Mouse (Mus musculus) inflammation-experienced regulatory T-cells, adult 6 months (primary cell): ENCODE results near the gene 1700013H16Rik. TPM values are rescaled to one million over a fixed set of nuclear protein-coding genes. Genes with fewer than 3 reads are reported as not detected.
"Not testable (repeated sequence)": the region's sequence is repeated elsewhere in the genome, so short reads cannot be mapped to it uniquely, and the experiment has no call there.

Source experiments
- ATAC-seq: one replicate; pipeline ENCODE4 v1.8.0; 2017
- polyA plus RNA-seq, 3 experiments: library from polyadenylated mRNA; unstranded; fragments of 100-300 nt; shearing (Covaris generic); gene quantifications; one replicate each; pipeline ENCODE4 v1.2.1; 2017

Gene 1700013H16Rik
- polyA plus RNA-seq = not detected

DNA sequence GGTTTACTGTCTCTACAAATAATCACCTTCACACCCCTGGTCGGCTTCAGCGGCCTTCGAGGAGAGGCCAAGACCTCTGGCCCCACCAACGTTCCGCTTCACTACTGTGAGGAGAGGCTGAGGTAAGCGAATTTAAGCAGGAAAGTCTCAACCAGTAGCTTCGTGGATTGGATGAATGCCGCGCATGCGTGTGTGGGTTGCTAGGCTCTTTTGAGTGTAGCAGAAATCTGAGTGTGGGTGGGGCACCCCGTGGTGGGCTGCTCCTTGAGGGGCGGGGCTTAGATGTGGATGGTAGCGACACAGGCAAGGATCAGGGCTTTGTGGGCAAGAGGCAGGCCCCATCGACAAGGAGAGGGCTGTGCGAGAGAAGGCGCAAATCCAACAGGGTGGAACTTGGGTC lies at the start of gene 1700013H16Rik:
Gene 1700013H16Rik, minus strand, starts transcription at position 96 of the 400 bp plus-strand sequence.
- ATAC-seq = no peak

GRCm38 (mm10) chrX:53799074-53799473 lies 41.4 kb upstream of the 1700013H16Rik start:
- ATAC-seq = no peak

- ATAC-seq = not testable (repeated sequence)
Observed at GRCm38 (mm10) chrX:53797519-53797918, 39.9 kb upstream of the 1700013H16Rik start, which contains the start of gene Xlr. TSS of gene Xlr (minus strand) at chrX:53797706.

DNA sequence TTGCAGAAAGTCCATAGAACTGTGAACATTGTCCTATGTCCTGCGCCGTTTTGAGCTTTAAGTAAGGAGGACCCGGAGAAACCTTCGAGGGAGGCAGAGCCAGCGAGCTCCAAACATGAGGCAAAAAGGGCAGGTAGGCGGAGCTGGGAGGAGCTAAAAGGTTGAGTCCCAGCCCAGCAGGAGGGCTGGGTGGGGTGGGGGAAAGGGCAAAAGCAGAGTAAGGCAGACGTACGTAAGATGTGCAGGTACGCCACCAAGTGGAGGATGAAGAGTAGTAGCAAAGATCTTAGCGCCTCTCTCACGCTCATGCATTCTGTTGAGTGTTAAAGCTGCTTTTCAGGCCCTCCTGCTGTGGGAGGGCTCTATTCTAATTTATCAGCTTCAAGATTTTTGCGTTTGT lies 18.6 kb upstream of the 1700013H16Rik start, which contains the start of gene Zfp36l3:
Gene Zfp36l3, minus strand, starts transcription at position 119 of the 400 bp plus-strand sequence.
- ATAC-seq = no peak

DNA sequence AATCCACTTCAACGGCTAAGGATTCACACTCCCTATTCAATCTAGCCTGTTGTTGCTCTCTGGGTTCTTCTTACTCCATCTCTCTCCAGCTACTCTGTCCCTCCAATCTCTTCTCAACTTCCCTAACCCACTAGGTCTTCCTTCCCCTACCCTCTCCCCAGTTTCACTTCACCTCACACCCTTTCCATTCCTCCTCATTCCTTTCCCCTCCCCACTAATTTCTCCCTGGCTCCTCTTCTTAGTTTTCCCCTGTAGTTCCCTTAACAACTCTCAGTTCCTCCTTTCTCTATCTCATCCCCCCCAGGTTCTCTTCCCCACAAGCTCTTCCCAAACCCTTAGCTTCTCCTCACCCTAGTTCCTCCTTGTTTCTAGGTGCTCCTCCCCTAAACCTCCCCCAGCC lies 4.8 kb downstream of the 1700013H16Rik start:
- ATAC-seq = no peak

DNA sequence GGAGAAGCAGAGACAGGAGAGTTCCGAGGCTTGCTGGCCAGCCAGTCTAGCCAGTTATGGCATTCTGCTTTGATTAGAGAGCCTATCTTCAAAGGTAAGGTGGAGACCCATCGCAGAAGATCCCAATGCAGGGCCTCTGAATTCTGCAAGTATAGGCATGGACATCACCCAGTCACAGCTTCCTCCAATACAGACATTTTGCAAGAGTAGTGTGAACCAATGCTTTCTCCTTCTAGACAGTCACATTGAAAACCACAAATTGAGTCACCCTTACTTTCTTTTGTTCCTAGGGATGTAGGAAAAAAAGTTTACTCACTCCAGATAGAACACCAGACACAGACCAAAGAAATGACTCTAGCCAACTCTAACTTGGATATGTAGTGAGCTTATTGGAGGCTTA lies 28.7 kb downstream of the 1700013H16Rik start:
- ATAC-seq = no peak

- ATAC-seq = no peak
Observed at GRCm38 (mm10) chrX:53724596-53724995, 33.0 kb downstream of the 1700013H16Rik start, which contains the start of gene 4930502E18Rik. TSS of gene 4930502E18Rik (plus strand) at chrX:53724826.

DNA sequence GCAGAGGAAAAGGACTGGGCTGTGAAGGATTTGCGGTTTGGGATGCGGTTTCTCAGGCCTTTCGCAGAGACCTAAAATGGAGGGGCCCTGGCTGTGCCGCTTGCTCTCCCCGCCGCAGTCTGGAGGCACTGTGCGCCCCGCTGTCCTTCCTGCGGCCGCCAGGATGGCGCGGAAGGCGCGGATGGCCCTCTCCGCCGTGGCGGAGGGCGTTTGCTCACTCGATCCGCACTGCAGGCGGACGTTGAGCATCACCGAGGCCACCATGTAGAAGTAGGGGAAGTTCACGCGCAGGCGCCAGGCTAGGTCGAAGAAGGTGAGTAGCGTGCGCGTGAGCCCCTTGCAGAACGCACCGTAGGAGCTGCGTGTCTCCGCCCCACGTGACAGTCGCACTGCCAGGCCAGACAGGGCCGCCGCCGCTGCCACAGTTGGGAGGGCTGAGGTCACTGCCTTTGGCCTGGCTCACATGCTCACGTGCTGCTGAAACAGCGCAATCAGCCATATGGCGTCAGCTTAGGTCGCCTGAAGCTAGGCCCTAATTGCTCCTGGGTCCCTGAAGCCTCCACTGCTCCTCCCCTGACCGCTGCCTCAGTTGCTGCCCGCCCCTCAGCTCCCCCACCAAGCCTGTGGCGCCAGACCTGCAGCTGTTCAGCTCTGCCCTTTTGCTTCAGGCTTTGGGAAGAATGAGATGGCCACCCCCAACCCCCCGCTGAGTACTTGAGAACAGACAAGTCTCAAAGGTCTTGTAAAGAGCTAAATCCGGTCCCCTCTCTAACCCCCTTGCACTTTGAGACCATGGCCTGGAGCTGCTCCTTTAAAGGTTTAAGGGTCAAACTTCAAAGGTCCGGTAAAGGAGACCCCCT lies 41.1 kb downstream of the 1700013H16Rik start:
- no peak for ATAC-seq

GRCm38 (mm10) chrX:53715942-53716322 lies 41.7 kb downstream of the 1700013H16Rik start:
- ATAC-seq = no peak

DNA sequence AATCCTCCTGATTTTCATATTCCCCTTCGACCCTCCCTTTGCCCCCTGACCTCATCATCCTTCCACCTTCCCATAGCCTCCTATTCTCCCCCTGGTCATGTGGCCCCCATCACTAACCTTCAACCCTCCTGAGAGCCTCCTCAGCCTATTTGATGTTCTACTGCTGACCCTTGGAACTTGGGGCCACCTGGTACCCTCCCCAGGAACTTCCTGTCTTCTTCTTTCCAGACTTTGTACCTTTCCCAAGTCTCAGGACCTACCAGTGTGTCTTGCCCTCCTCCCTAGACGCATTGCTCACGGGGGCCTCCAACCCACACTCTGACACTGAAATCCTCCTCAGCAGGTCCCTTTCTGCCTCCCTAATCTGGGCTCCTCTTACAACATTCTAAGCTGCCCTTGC lies 55.0 kb downstream of the 1700013H16Rik start:
- no peak for ATAC-seq

GRCm38 (mm10) chrX:53699225-53699624 lies 58.4 kb downstream of the 1700013H16Rik start:
- ATAC-seq = no peak

- ATAC-seq = no peak
Observed at GRCm38 (mm10) chrX:53694008-53694777, 63.4 kb downstream of the 1700013H16Rik start.

- no peak for ATAC-seq
Observed at GRCm38 (mm10) chrX:53693141-53693540, 64.5 kb downstream of the 1700013H16Rik start.

Other genes with a start within 250 kb of the 1700013H16Rik start
- 10 to 100 TPM; 20.6 to 49.1 (median 33.3) TPM for gene Rtl8c, start 149.8 kb downstream of the 1700013H16Rik start, polyA plus RNA-seq
- not detected for gene Gm14597, start 148.9 kb downstream of the 1700013H16Rik start, polyA plus RNA-seq
- gene Rtl8a, start 114.1 kb downstream of the 1700013H16Rik start, polyA plus RNA-seq = 10 to 100 TPM; 10.8 to 16.7 (median 12.2) TPM
- 10 to 100 TPM in 2 of 3 experiments, 1 to 10 TPM in 1; 9.5 to 10.3 (median 10.2) TPM for gene Rtl8b, start 87.4 kb downstream of the 1700013H16Rik start, polyA plus RNA-seq
- gene 4930502E18Rik, start 33.0 kb downstream of the 1700013H16Rik start, polyA plus RNA-seq = not detected
- not detected for gene Zfp36l3, start 18.6 kb upstream of the 1700013H16Rik start, polyA plus RNA-seq
- 1 to 10 TPM in 1 of 3 experiments, under 1 TPM in 1, not detected in 1; 0.87 to 6.7 TPM for gene Xlr, start 39.9 kb upstream of the 1700013H16Rik start, polyA plus RNA-seq